Mouse (Mus musculus): Measurements from ENCODE around the gene Sparc.
A peak's percentile ranks its signal among the peaks of the same experiment; 100 is the strongest.

Sparc gene

GRCm38 (mm10) chr11:55405601-55406469, 17.1 kb downstream of the Sparc start:
- no peak for DNase-seq (ENCODE audit: low read depth, low spot score)

- peak; percentile 62 for DNase-seq (ENCODE audit: low read depth, low spot score)
Observed at GRCm38 (mm10) chr11:55404659-55405457, 18.1 kb downstream of the Sparc start.

GRCm38 (mm10) chr11:55400863-55401262, 22.1 kb downstream of the Sparc start:
- no peak for DNase-seq (ENCODE audit: low read depth, low spot score)

GRCm38 (mm10) chr11:55398371-55398770, 24.6 kb downstream of the Sparc start:
- DNase-seq (ENCODE audit: low read depth, low spot score): no peak

- no peak for DNase-seq (ENCODE audit: low read depth, low spot score)
Observed at GRCm38 (mm10) chr11:55397441-55397840, 25.5 kb downstream of the Sparc start.

- no peak for DNase-seq (ENCODE audit: low read depth, low spot score)
Observed at GRCm38 (mm10) chr11:55397036-55397435, 25.9 kb downstream of the Sparc start.

GRCm38 (mm10) chr11:55395073-55395642, 27.8 kb downstream of the Sparc start:
- DNase-seq (ENCODE audit: low read depth, low spot score): no peak

- DNase-seq (ENCODE audit: low read depth, low spot score): no peak
Observed at GRCm38 (mm10) chr11:55394592-55394991, 28.4 kb downstream of the Sparc start.

GRCm38 (mm10) chr11:55392474-55392873, 30.5 kb downstream of the Sparc start:
- peak; percentile 90 for DNase-seq (ENCODE audit: low read depth, low spot score)

GRCm38 (mm10) chr11:55389778-55390177, 33.2 kb downstream of the Sparc start:
- DNase-seq (ENCODE audit: low read depth, low spot score): peak; percentile 88

- peak; percentile 89 for DNase-seq (ENCODE audit: low read depth, low spot score)
Observed at GRCm38 (mm10) chr11:55387576-55387975, 35.4 kb downstream of the Sparc start.

- peak; percentile 95 for DNase-seq (ENCODE audit: low read depth, low spot score)
Observed at GRCm38 (mm10) chr11:55386424-55387063, 36.4 kb downstream of the Sparc start.

- DNase-seq (ENCODE audit: low read depth, low spot score): no peak
Observed at GRCm38 (mm10) chr11:55383463-55384045, 39.4 kb downstream of the Sparc start.

- DNase-seq (ENCODE audit: low read depth, low spot score): no peak
Observed at GRCm38 (mm10) chr11:55380908-55381307, 42.1 kb downstream of the Sparc start.

GRCm38 (mm10) chr11:55378371-55378770, 44.6 kb downstream of the Sparc start:
- DNase-seq (ENCODE audit: low read depth, low spot score): peak; percentile 38

GRCm38 (mm10) chr11:55373838-55374237, 49.1 kb downstream of the Sparc start:
- peak; percentile 69 for DNase-seq (ENCODE audit: low read depth, low spot score)

- DNase-seq (ENCODE audit: low read depth, low spot score): no peak
Observed at GRCm38 (mm10) chr11:55373373-55373772, 49.6 kb downstream of the Sparc start.

GRCm38 (mm10) chr11:55372001-55372400, 51.0 kb downstream of the Sparc start:
- no peak for DNase-seq (ENCODE audit: low read depth, low spot score)

GRCm38 (mm10) chr11:55369093-55369471, 53.9 kb downstream of the Sparc start:
- no peak for DNase-seq (ENCODE audit: low read depth, low spot score)

GRCm38 (mm10) chr11:55368388-55369092, 54.4 kb downstream of the Sparc start:
- DNase-seq (ENCODE audit: low read depth, low spot score): no peak

GRCm38 (mm10) chr11:55367783-55368182, 55.2 kb downstream of the Sparc start:
- no peak for DNase-seq (ENCODE audit: low read depth, low spot score)
